Mouse (Mus musculus) retina, embryonic 14.5 days (tissue): ENCODE results near the gene Klhdc2.

Source experiments
- DNase-seq: peaks from one replicate; pipeline ENCODE4 v3.0.0-alpha.2; 2015; ENCODE audit warnings: low spot score

Gene Klhdc2

DNA sequence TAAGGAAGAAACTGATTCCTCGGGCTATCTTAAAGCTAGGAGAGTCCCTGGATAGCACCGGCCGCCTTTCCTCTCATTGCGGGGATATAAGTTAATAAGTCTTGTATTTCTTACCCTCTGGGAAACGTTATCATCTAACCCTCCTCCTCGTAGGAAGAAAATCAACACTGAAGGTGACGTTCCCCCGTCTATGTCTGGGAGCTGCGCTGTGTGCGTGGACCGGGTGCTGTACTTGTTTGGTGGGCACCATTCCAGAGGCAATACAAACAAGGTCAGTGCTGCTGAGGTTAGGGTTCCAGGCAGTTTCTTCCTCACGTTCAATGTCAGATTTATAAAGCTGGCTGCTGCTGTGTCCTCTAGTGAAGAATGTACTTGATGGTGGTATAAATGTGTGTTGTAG lies 5.7 kb downstream of the Klhdc2 start:
- no peak for DNase-seq

GRCm38 (mm10) chr12:69304051-69304450 lies 7.6 kb downstream of the Klhdc2 start:
- DNase-seq = no peak

- no peak for DNase-seq
Measured at GRCm38 (mm10) chr12:69306333-69306732, 9.9 kb downstream of the Klhdc2 start.

DNA sequence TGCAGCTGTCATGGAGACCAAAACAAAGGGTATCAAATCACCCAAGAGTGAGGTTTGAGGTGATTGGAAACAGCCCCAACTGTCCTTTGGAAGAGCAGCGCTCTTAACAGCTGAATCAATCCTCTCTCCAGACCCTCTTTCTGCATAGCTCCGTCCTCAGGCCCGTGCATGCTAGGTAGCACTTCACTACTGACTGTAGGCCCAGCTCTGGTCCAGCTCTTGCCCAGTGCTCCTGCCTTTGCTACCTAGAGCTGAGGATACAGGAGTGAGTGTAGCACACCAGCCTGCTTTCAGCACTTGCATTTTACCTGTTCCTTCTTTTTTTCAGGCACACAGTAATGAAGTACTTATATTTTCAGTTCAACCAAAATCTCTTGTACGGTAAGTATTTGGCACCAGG lies 13.2 kb downstream of the Klhdc2 start:
- no peak for DNase-seq

- DNase-seq = no peak
Measured at GRCm38 (mm10) chr12:69318431-69318830, 21.9 kb downstream of the Klhdc2 start.

GRCm38 (mm10) chr12:69331187-69331586 lies 34.7 kb downstream of the Klhdc2 start:
- no peak for DNase-seq

- no peak for DNase-seq
Measured at GRCm38 (mm10) chr12:69332147-69332546, 35.7 kb downstream of the Klhdc2 start.

- peak; percentile 52 for DNase-seq
Measured at GRCm38 (mm10) chr12:69333547-69333946, 37.1 kb downstream of the Klhdc2 start.

GRCm38 (mm10) chr12:69349928-69350327 lies 53.4 kb downstream of the Klhdc2 start:
- no peak for DNase-seq

DNA sequence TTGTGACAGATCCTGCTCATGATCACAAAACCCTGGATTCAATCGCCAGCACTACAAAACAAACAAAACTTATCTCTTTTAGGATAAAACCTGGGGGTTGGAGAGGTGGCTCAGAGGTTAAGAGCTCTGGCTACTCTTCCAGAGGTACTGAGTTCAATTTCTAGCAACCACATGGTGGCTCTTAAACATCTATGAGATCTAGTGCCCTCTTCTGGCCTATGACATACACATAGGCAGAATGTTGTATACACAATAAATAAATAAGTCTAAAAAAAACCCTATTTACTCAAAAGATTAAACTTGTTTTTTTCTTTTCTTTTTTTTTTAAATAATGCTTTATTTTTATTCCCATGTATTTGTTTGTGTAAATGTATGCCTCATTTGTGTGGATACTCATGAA lies 55.2 kb downstream of the Klhdc2 start:
- no peak for DNase-seq

GRCm38 (mm10) chr12:69356546-69357299 lies 60.2 kb downstream of the Klhdc2 start, which contains the start of gene Nemf:
Nemf (minus strand) TSS chr12:69357165.
- DNase-seq = peak; percentile 93

- DNase-seq = no peak
Measured at GRCm38 (mm10) chr12:69357300-69357646, 60.8 kb downstream of the Klhdc2 start.
